Mouse (Mus musculus): ENCODE measurements around the gene Lrrc37a. TPM values are rescaled to one million over a fixed set of nuclear protein-coding genes. Genes with fewer than 3 reads are reported as not detected.

Gene Lrrc37a
- total and polyA plus RNA-seq, 3 experiments, result not detected

- Histone ChIP-seq H3K9me3 (replicated peaks; ENCODE audit: insufficient read depth, low read length) (no peaks in the 10 kb centered on the region), H3K4me1 (ENCODE audit: control insufficient read depth in 1 of 2, insufficient read depth in 2 of 2, low read length in 2 of 2) (no peaks in the 10 kb centered on the region), H3K9ac (ENCODE audit: control insufficient read depth, low read depth, low read length, poor library complexity, severe bottlenecking) (no peak overlapping the region), H3K4me3 (ENCODE audit: control insufficient read depth in 1 of 2, insufficient read depth in 1 of 2, low read depth in 2 of 2, low read length in 2 of 2) (no peak overlapping the region), H3K79me2 (ENCODE audit: control insufficient read depth, insufficient read depth, low read length, poor library complexity) (no peaks in the 10 kb centered on the region), H3K27ac (ENCODE audit: control insufficient read depth, low read depth, low read length) (no peak overlapping the region), H3K36me3 (ENCODE audit: control insufficient read depth in 1 of 2, insufficient read depth in 2 of 2, low read length in 2 of 2) (no peaks in the 10 kb centered on the region), H3K27me3 (ENCODE audit: control insufficient read depth in 1 of 2, insufficient read depth in 2 of 2, low read length in 2 of 2) (peaks cover 5 to 17% of the 10 kb centered on the region in 2 experiments; a peak in 3 of 4 replicates)
- no peak for DNase-seq (ENCODE audit: low read depth, low spot score)
- TF ChIP-seq ZMIZ1 (IDR thresholded peaks at IDR 0.05; ENCODE audit: low read depth, low read length), result no peak
- TF ChIP-seq GABPA (IDR thresholded peaks at IDR 0.05; ENCODE audit: low read depth, low read length), result no peak
- TF ChIP-seq E2F4 (IDR thresholded peaks at IDR 0.05; ENCODE audit: borderline replicate concordance, low read depth, low read length), result no peak
- no peak for TF ChIP-seq ELF1 (IDR thresholded peaks at IDR 0.05; ENCODE audit: low read depth, low read length)
- TF ChIP-seq MYC (IDR thresholded peaks at IDR 0.05; ENCODE audit: low read depth, low read length), result no peak
- no peak for TF ChIP-seq CHD1 (IDR thresholded peaks at IDR 0.05; ENCODE audit: low read depth, low read length)
- no peak for TF ChIP-seq SMC3 (IDR thresholded peaks at IDR 0.05; ENCODE audit: low read depth, low read length)
- no peak for TF ChIP-seq NELFE (IDR thresholded peaks at IDR 0.05; ENCODE audit: low read depth, low read length)
- no peak for TF ChIP-seq MYB (IDR thresholded peaks at IDR 0.05; ENCODE audit: low read depth, low read length)
- no peak for TF ChIP-seq CHD2 (IDR thresholded peaks at IDR 0.05; ENCODE audit: low read length)
- no peak for TF ChIP-seq POLR2AphosphoS5 (IDR thresholded peaks at IDR 0.05; ENCODE audit: borderline replicate concordance, low read depth, low read length)
- no peak for TF ChIP-seq NRF1 (IDR thresholded peaks at IDR 0.05; ENCODE audit: insufficient read depth, low read depth, low read length, poor library complexity, severe bottlenecking)
- TF ChIP-seq RAD21 (IDR thresholded peaks at IDR 0.05; ENCODE audit: low read depth, low read length), result no peak
- no peak for TF ChIP-seq KAT2A (conservative IDR thresholded peaks at IDR 0.05; ENCODE audit: low read depth, low read length)
- no peak for TF ChIP-seq JUND (IDR thresholded peaks at IDR 0.05; ENCODE audit: low read depth, low read length)
- no peak for TF ChIP-seq UBTF (IDR thresholded peaks at IDR 0.05; ENCODE audit: borderline replicate concordance, insufficient read depth, low read depth, low read length)
- TF ChIP-seq CTCF (IDR thresholded peaks at IDR 0.05 in 2 of 3, conservative IDR thresholded peaks at IDR 0.05 in 1 of 3; ENCODE audit: control insufficient read depth in 1 of 3, insufficient read depth in 1 of 3, low read depth in 2 of 3, low read length in 3 of 3, poor library complexity in 1 of 3, severe bottlenecking in 1 of 3), result no peak
- TF ChIP-seq MAX (IDR thresholded peaks at IDR 0.05; ENCODE audit: low read length), result no peak
- no peak for TF ChIP-seq ETS1 (IDR thresholded peaks at IDR 0.05; ENCODE audit: low read depth, low read length)
These were observed 85.2 kb downstream of the Lrrc37a start for GRCm38 (mm10) chr11:103419226-103419625.

GRCm38 (mm10) chr11:103413516-103413915, 90.9 kb downstream of the Lrrc37a start:
- Histone ChIP-seq H3K27me3 (ENCODE audit: control insufficient read depth in 1 of 2, insufficient read depth in 2 of 2, low read length in 2 of 2) (peaks cover 2 to 15% of the 10 kb centered on the region in 2 experiments; a peak in 2 of 4 replicates), H3K36me3 (ENCODE audit: control insufficient read depth in 1 of 2, insufficient read depth in 2 of 2, low read length in 2 of 2) (peaks cover 0 to 12% of the 10 kb centered on the region in 2 experiments; a peak in 3 of 4 replicates), H3K9me3 (replicated peaks; ENCODE audit: insufficient read depth, low read length) (no peaks in the 10 kb centered on the region), H3K4me3 (ENCODE audit: control insufficient read depth in 1 of 2, insufficient read depth in 1 of 2, low read depth in 2 of 2, low read length in 2 of 2) (no peak overlapping the region), H3K4me1 (ENCODE audit: control insufficient read depth in 1 of 2, insufficient read depth in 2 of 2, low read length in 2 of 2) (peaks cover 2 to 11% of the 10 kb centered on the region in 2 experiments; a peak in 2 of 4 replicates), H3K27ac (ENCODE audit: control insufficient read depth, low read depth, low read length) (no peak overlapping the region), H3K9ac (ENCODE audit: control insufficient read depth, low read depth, low read length, poor library complexity, severe bottlenecking) (no peak overlapping the region), H3K79me2 (ENCODE audit: control insufficient read depth, insufficient read depth, low read length, poor library complexity) (peaks cover 21% of the 10 kb centered on the region)
- peak; percentile 19 for DNase-seq (ENCODE audit: low read depth, low spot score)
- TF ChIP-seq CTCF (IDR thresholded peaks at IDR 0.05 in 2 of 3, conservative IDR thresholded peaks at IDR 0.05 in 1 of 3; ENCODE audit: control insufficient read depth in 1 of 3, insufficient read depth in 1 of 3, low read depth in 2 of 3, low read length in 3 of 3, poor library complexity in 1 of 3, severe bottlenecking in 1 of 3) (no peak), USF1 (IDR thresholded peaks at IDR 0.05; ENCODE audit: low read depth, low read length) (no peak), EP300 (IDR thresholded peaks at IDR 0.05; ENCODE audit: low read depth in 1 of 2, low read length in 2 of 2) (no peak), GATA1 (IDR thresholded peaks at IDR 0.05; ENCODE audit: low read depth, low read length) (no peak), SIN3A (IDR thresholded peaks at IDR 0.05; ENCODE audit: low read length) (no peak), E2F4 (IDR thresholded peaks at IDR 0.05; ENCODE audit: borderline replicate concordance, low read depth, low read length) (no peak), SMC3 (IDR thresholded peaks at IDR 0.05; ENCODE audit: low read depth, low read length) (no peak), CHD2 (IDR thresholded peaks at IDR 0.05; ENCODE audit: low read length) (no peak), MAZ (IDR thresholded peaks at IDR 0.05; ENCODE audit: low read depth, low read length) (no peak), POLR2A (IDR thresholded peaks at IDR 0.05; ENCODE audit: control insufficient read depth in 1 of 2, insufficient read depth in 1 of 2, low read depth in 1 of 2, low read length in 2 of 2, poor library complexity in 1 of 2) (no peak), MYC (IDR thresholded peaks at IDR 0.05; ENCODE audit: low read depth, low read length) (no peak), UBTF (IDR thresholded peaks at IDR 0.05; ENCODE audit: borderline replicate concordance, insufficient read depth, low read depth, low read length) (no peak), POLR2AphosphoS2 (IDR thresholded peaks at IDR 0.05; ENCODE audit: low read length) (no peak), ZMIZ1 (IDR thresholded peaks at IDR 0.05; ENCODE audit: low read depth, low read length) (no peak), TAL1 (IDR thresholded peaks at IDR 0.05; ENCODE audit: low read length) (no peak), CHD1 (IDR thresholded peaks at IDR 0.05; ENCODE audit: low read depth, low read length) (no peak), JUND (IDR thresholded peaks at IDR 0.05; ENCODE audit: low read depth, low read length) (no peak)

Measured in MEL (cell line).